Mouse (Mus musculus) heart, adult 2 months (tissue): ENCODE measurements around the gene Zfp64.

Source experiments
- CTCF ChIP-seq: fragments of 200-600 bp; IDR thresholded peaks from 2 replicates; pipeline ENCODE4 v1.8.1; 2022; ENCODE audit warnings: antibody characterized with exemption, mild to moderate bottlenecking, moderate library complexity
- EP300 ChIP-seq: fragments of 200-500 bp; IDR thresholded peaks from 2 replicates; pipeline ENCODE4 v1.6.1; 2011; ENCODE audit warnings: low read depth, low read length, control low read depth; ENCODE audit not compliant: insufficient read depth
- POLR2A ChIP-seq: fragments of 200-500 bp; IDR thresholded peaks from 2 replicates; pipeline ENCODE4 v1.6.1; 2011; ENCODE audit warnings: mild to moderate bottlenecking, low read depth, low read length, control low read depth; ENCODE audit not compliant: insufficient read depth

DNA sequence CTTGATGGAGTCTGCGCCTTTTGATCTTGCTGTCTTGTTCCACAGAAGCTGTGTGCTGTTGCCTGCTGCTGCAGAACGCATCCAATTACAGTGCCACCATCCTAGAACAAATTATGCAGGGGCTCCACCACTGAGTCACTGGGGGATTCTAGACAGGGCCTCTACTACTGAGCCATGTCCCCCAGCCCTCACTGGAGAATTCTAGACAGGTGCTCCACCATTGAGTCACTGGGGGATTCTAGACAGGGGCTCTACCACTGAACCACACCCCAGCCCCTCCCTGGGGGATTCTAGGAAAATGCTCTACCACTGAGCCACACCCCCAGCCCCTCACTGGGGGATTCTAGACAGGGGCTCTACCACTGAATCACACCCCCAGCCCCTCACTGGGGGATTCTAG, 63.3 kb downstream of the Zfp64 start:
- no peak for TF ChIP-seq EP300
- no peak for TF ChIP-seq CTCF
- TF ChIP-seq POLR2A = no peak
